Mouse (Mus musculus) myocyte (in vitro differentiated cells): ENCODE results near the gene Wdr5.

Experiments used
- MAX ChIP-seq: IDR thresholded peaks from one replicate; pipeline ENCODE4 v1.6.1; 2011; ENCODE audit warnings: low read depth, mild to moderate bottlenecking, control low read depth
- MYOD1 ChIP-seq, 3 experiments: IDR thresholded peaks; one replicate each; pipeline ENCODE4 v1.6.1; 2011; ENCODE audit warnings: control low read depth in 2 of 3, low read depth in 2 of 3, mild to moderate bottlenecking in 2 of 3, moderate library complexity in 1 of 3; ENCODE audit not compliant: insufficient read length in 2 of 3, control insufficient read depth in 1 of 3
- POLR2A ChIP-seq: IDR thresholded peaks from one replicate; pipeline ENCODE4 v1.6.1; 2011; ENCODE audit warnings: low read depth, mild to moderate bottlenecking, control low read depth, moderate library complexity; ENCODE audit not compliant: insufficient read length
- USF1 ChIP-seq: IDR thresholded peaks from one replicate; pipeline ENCODE4 v1.6.1; 2011; ENCODE audit warnings: low read depth, mild to moderate bottlenecking, control low read depth, moderate library complexity

GRCm38 (mm10) chr2:27547986-27548385, 33.0 kb downstream of the Wdr5 start:
- TF ChIP-seq POLR2A (no peak), USF1 (no peak), MAX (no peak), MYOD1 (IDR thresholded peaks at IDR 0.05; ENCODE audit: control insufficient read depth in 1 of 3, insufficient read length in 2 of 3, low read depth in 2 of 3) (no peak)
